ENCODE assay signal across 11 mouse cellular contexts in the genomic region with DNA sequence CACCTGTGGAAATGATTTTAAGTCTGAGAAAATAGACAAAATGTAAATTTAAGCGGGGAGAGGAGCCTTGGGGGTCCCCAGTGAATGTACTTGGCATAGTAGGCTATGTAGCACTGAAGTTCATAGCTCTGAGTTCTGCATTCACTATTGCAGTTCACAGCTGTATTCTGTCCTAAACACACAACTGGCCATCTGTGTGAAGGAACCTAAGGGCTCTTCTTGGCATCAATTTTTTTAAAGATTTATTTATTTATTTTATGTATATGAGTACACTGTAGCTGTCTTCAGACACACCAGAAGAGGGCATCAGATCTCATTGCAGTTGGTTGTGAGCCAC.
A peak's percentile ranks its signal among the peaks of the same experiment; 100 is the strongest.
DNase-seq lines count a peak whose midpoint lies in the region; ATAC-seq lines count a peak whose summit lies in the region.
"Had no signal": no experiment of that assay in that cellular context is flagged by ENCODE, and none has a peak within 500 bp of the region (broad histone marks: within the 10 kb centered on the region; RNA-seq: fewer than 3 reads in every experiment).

No protein-coding gene starts in this region.

- DNase-seq in frontal cortex, adult 2 months (ENCODE audit: extremely low spot score in 1 of 2, low spot score in 1 of 2), result no peak
- DNase-seq in midbrain, embryonic 11.5 days (ENCODE audit: low spot score, missing footprints), result no peak
- no peak for DNase-seq in midbrain, embryonic 10.5 days (ENCODE audit: low spot score)
- DNase-seq in midbrain, embryonic 14.5 days, result no peak
- no peak for DNase-seq in right cerebral cortex, postnatal 4 days

- no peak overlapping the region for H3K27ac ChIP-seq in midbrain, embryonic 11.5 days (ENCODE audit: low read depth, low read length)
- no peak overlapping the region for H3K27ac ChIP-seq in midbrain, embryonic 10.5 days (replicated peaks)
- no peak overlapping the region for H3K27ac ChIP-seq in forebrain, embryonic 15.5 days (replicated peaks)
- H3K27ac ChIP-seq in midbrain, embryonic 14.5 days (replicated peaks; ENCODE audit: low read depth, low read length), result no peak overlapping the region
- H3K27ac ChIP-seq: embryonic facial prominence, embryonic 13.5 days; left cerebral cortex, adult 2 months had no signal

- H3K4me1 ChIP-seq in midbrain, embryonic 11.5 days (ENCODE audit: control insufficient read depth, insufficient read depth, low read length), result peaks cover 2% of the 10 kb centered on the region; the same call in 1 of the 2 replicates
- H3K4me1 ChIP-seq in midbrain, embryonic 10.5 days, result peaks cover 6% of the 10 kb centered on the region; the same call in 1 of the 2 replicates
- H3K4me1 ChIP-seq in forebrain, embryonic 15.5 days, result 0 out of 2 replicates have a peak, but pooled peaks cover 3% of the 10 kb centered on the region
- H3K4me1 ChIP-seq in midbrain, embryonic 14.5 days (ENCODE audit: control insufficient read depth, insufficient read depth, low read length), result no peaks in the 10 kb centered on the region

- 3% methylated on average over 1 of the region's 1 CpGs for WGBS in midbrain, embryonic 11.5 days
- 3% methylated on average over 1 of the region's 1 CpGs for WGBS in midbrain, embryonic 10.5 days
- WGBS in forebrain, embryonic 15.5 days, result 2% methylated on average over 1 of the region's 1 CpGs
- WGBS in midbrain, embryonic 14.5 days, result 5% methylated on average over 1 of the region's 1 CpGs

- H3K4me3 ChIP-seq in midbrain, embryonic 11.5 days (ENCODE audit: low read depth, low read length), result no peak overlapping the region
- H3K4me3 ChIP-seq in midbrain, embryonic 10.5 days, result no peak overlapping the region
- H3K4me3 ChIP-seq in forebrain, embryonic 15.5 days, result no peak overlapping the region
- H3K4me3 ChIP-seq in midbrain, embryonic 14.5 days (replicated peaks; ENCODE audit: low read depth, low read length), result no peak overlapping the region
- H3K4me3 ChIP-seq: embryonic facial prominence, embryonic 13.5 days; left cerebral cortex, adult 2 months had no signal

- H3K9ac ChIP-seq in midbrain, embryonic 11.5 days (ENCODE audit: low read length), result no peak overlapping the region
- no peak overlapping the region for H3K9ac ChIP-seq in forebrain, embryonic 15.5 days (replicated peaks)
- H3K9ac ChIP-seq in midbrain, embryonic 14.5 days (replicated peaks; ENCODE audit: low read length), result no peak overlapping the region
- H3K9ac ChIP-seq: embryonic facial prominence, embryonic 13.5 days; liver, postnatal 0 days had no signal

- H3K4me2 ChIP-seq in midbrain, embryonic 11.5 days, result no peak overlapping the region
- no peak overlapping the region for H3K4me2 ChIP-seq in forebrain, embryonic 15.5 days (replicated peaks)
- no peak overlapping the region for H3K4me2 ChIP-seq in midbrain, embryonic 14.5 days (ENCODE audit: low read length)
- H3K4me2 ChIP-seq: embryonic facial prominence, embryonic 13.5 days had no signal

- H3K9me3 ChIP-seq in midbrain, embryonic 11.5 days (ENCODE audit: control insufficient read depth, low read length), result no peaks in the 10 kb centered on the region
- H3K9me3 ChIP-seq in midbrain, embryonic 10.5 days (replicated peaks), result no peaks in the 10 kb centered on the region
- no peaks in the 10 kb centered on the region for H3K9me3 ChIP-seq in forebrain, embryonic 15.5 days
- H3K9me3 ChIP-seq in midbrain, embryonic 14.5 days (ENCODE audit: control insufficient read depth, low read length), result no peaks in the 10 kb centered on the region
- H3K9me3 ChIP-seq: embryonic facial prominence, embryonic 13.5 days had no signal

- ATAC-seq in frontal cortex, adult (ENCODE audit: low TSS enrichment), result 0 out of 2 replicates have a peak, but pooled peaks have one; percentile 31
- peak; percentile 53; the same call in 1 of the 2 replicates for ATAC-seq in midbrain, embryonic 11.5 days (ENCODE audit: low FRiP score)
- peak; percentile 46 for ATAC-seq in forebrain, embryonic 15.5 days (replicated peaks)
- ATAC-seq in midbrain, embryonic 14.5 days (ENCODE audit: low FRiP score, low TSS enrichment), result peak; percentile 51; the same call in 1 of the 2 replicates
- ATAC-seq in monocyte, adult 5-6 weeks (replicated peaks; ENCODE audit: insufficient number of reproducible peaks, low FRiP score, low TSS enrichment, poor library complexity, severe bottlenecking), result no peak

- H3K36me3 ChIP-seq in midbrain, embryonic 11.5 days (ENCODE audit: control insufficient read depth, insufficient read depth, low read length), result no peaks in the 10 kb centered on the region
- H3K36me3 ChIP-seq in midbrain, embryonic 10.5 days, result no peaks in the 10 kb centered on the region
- no peaks in the 10 kb centered on the region for H3K36me3 ChIP-seq in forebrain, embryonic 15.5 days
- no peaks in the 10 kb centered on the region for H3K36me3 ChIP-seq in midbrain, embryonic 14.5 days (ENCODE audit: control insufficient read depth, insufficient read depth, low read length)
- H3K36me3 ChIP-seq: embryonic facial prominence, embryonic 13.5 days had no signal

- H3K27me3 ChIP-seq in midbrain, embryonic 11.5 days (ENCODE audit: control insufficient read depth, insufficient read depth, low read length), result no peaks in the 10 kb centered on the region
- no peaks in the 10 kb centered on the region for H3K27me3 ChIP-seq in midbrain, embryonic 10.5 days (ENCODE audit: low read depth, poor library complexity, severe bottlenecking)
- no peaks in the 10 kb centered on the region for H3K27me3 ChIP-seq in forebrain, embryonic 15.5 days
- H3K27me3 ChIP-seq in midbrain, embryonic 14.5 days (ENCODE audit: control insufficient read depth, insufficient read depth, low read length), result no peaks in the 10 kb centered on the region
- H3K27me3 ChIP-seq: embryonic facial prominence, embryonic 13.5 days had no signal
